Mouse (Mus musculus) liver, embryonic 11.5 days (tissue): ENCODE results near the gene Scaf8. TPM values are rescaled to one million over a fixed set of nuclear protein-coding genes. Genes with fewer than 3 reads are reported as not detected.
A peak's percentile ranks its signal among the peaks of the same experiment; 100 is the strongest.
"Not testable (repeated sequence)": the region's sequence is repeated elsewhere in the genome, so short reads cannot be mapped to it uniquely, and the experiment has no call there.

Experiments
- ATAC-seq: fragments of 200-750 bp; cut with Nextera tagmentation; replicated peaks from 2 replicates; pipeline ENCODE4 v1.8.0; 2017; ENCODE audit warnings: moderate number of reproducible peaks, mild to moderate bottlenecking, moderate TSS enrichment, moderate library complexity; ENCODE audit not compliant: low FRiP score
- DNase-seq: peaks from one replicate; pipeline ENCODE4 v3.0.0-alpha.2; 2017; ENCODE audit warnings: low spot score
- H3K27ac ChIP-seq: fragments of 300-500 bp; sonication (generic); 2 replicates; pipeline ENCODE4 v1.5.1; 2014; ENCODE audit warnings: mild to moderate bottlenecking, low read depth, low read length, control low read depth
- H3K27me3 ChIP-seq: fragments of 300-500 bp; sonication (generic); replicated peaks from 2 replicates; pipeline ENCODE4 v1.6.1; 2014; ENCODE audit warnings: low read length, mixed read lengths; ENCODE audit not compliant: control insufficient read depth, insufficient read depth
- H3K36me3 ChIP-seq: fragments of 300-500 bp; sonication (generic); 2 replicates; pipeline ENCODE4 v1.6.1; 2014; ENCODE audit warnings: mild to moderate bottlenecking, low read length, moderate library complexity, mixed read lengths; ENCODE audit not compliant: control insufficient read depth, insufficient read depth
- H3K4me1 ChIP-seq: fragments of 300-500 bp; sonication (generic); replicated peaks from 2 replicates; pipeline ENCODE4 v1.6.1; 2014; ENCODE audit warnings: low read length, mixed read lengths; ENCODE audit not compliant: control insufficient read depth, insufficient read depth
- H3K4me2 ChIP-seq: fragments of 300-500 bp; sonication (generic); 2 replicates; pipeline ENCODE4 v1.6.1; 2014; ENCODE audit warnings: mild to moderate bottlenecking, control low read depth, moderate library complexity
- H3K4me3 ChIP-seq: fragments of 300-500 bp; sonication (generic); 2 replicates; pipeline ENCODE4 v1.5.1; 2014; ENCODE audit warnings: low read depth, low read length, control low read depth
- H3K9ac ChIP-seq: fragments of 300-500 bp; sonication (generic); 2 replicates; pipeline ENCODE4 v1.6.1; 2014; ENCODE audit warnings: low read depth, low read length, control low read depth
- H3K9me3 ChIP-seq: fragments of 300-500 bp; sonication (generic); 2 replicates; pipeline ENCODE4 v1.6.1; 2016; ENCODE audit warnings: low read length, inconsistent platforms, mixed read lengths; ENCODE audit not compliant: control insufficient read depth
- WGBS: fragments of 180-500 bp; shearing (Covaris S2); extraction: QIAGEN DNeasy Blood & Tissue Kit; methylation state at CpG from one replicate; pipeline ENCODE4 v1.1.7; 2014; 5-methylcytosine and 5-hydroxymethylcytosine counted together
- polyA plus RNA-seq: library from polyadenylated mRNA; unstranded; fragments of >200 nt; fragmentation: Nextera tagmentation; extraction: Ambion mirVana; gene quantifications from 2 replicates; pipeline ENCODE4 v1.2.1, GENCODE M21; 2014

The Scaf8 gene
- polyA plus RNA-seq, 1 experiment from 2014 or later: 24.4 TPM

- not testable (repeated sequence) for H3K27ac ChIP-seq, H3K4me1 ChIP-seq, H3K9me3 ChIP-seq, H3K27me3 ChIP-seq, H3K36me3 ChIP-seq
- ATAC-seq (peak; percentile 0; the same call in 1 of the 2 replicates), DNase-seq (peak; percentile 57)
- peak overlapping the region; percentile 60 for H3K4me3 ChIP-seq
- peak overlapping the region; percentile 55 for H3K4me2 ChIP-seq
- 4% methylated on average over 25 of the region's 25 CpGs for WGBS
- 0 out of 2 replicates have a peak overlapping the region, but pooled peaks have one; percentile 20 for H3K9ac ChIP-seq
Measured at GRCm38 (mm10) chr17:3082756-3083749, 31.7 kb upstream of the Scaf8 start.

GRCm38 (mm10) chr17:3083886-3084550, 30.8 kb upstream of the Scaf8 start:
- peak; percentile 72 for ATAC-seq

GRCm38 (mm10) chr17:3084551-3084930, 30.2 kb upstream of the Scaf8 start:
- under 1% methylated on average over 30 of the region's 31 CpGs for WGBS
- Histone ChIP-seq H3K4me3 (peak overlapping the region; percentile 60), H3K4me1 (no peaks in the 10 kb centered on the region; the same call in 1 of the 2 replicates), H3K27me3 (no peaks in the 10 kb centered on the region), H3K9me3 (0 out of 2 replicates have a peak, but pooled peaks cover 2% of the 10 kb centered on the region), H3K4me2 (peak overlapping the region; percentile 76), H3K9ac (peak overlapping the region; percentile 63), H3K27ac (peak overlapping the region; percentile 91), H3K36me3 (no peaks in the 10 kb centered on the region)
- peak; percentile 26 for ATAC-seq
- DNase-seq: peak; percentile 74

More at GRCm38 (mm10) chr17:3083886-3084550, 30.8 kb upstream of the Scaf8 start:
- Histone ChIP-seq H3K9me3 (0 out of 2 replicates have a peak, but pooled peaks cover 2% of the 10 kb centered on the region), H3K36me3 (no peaks in the 10 kb centered on the region), H3K27me3 (no peaks in the 10 kb centered on the region), H3K4me2 (peak overlapping the region; percentile 76), H3K4me1 (no peaks in the 10 kb centered on the region; the same call in 1 of the 2 replicates), H3K9ac (peak overlapping the region; percentile 59), H3K4me3 (peak overlapping the region; percentile 60), H3K27ac (peak overlapping the region; percentile 91)
- WGBS: under 1% methylated on average over 39 of the region's 40 CpGs
- DNase-seq: peak; percentile 92

- no peak for ATAC-seq
Measured at GRCm38 (mm10) chr17:3085152-3085551, 29.6 kb upstream of the Scaf8 start.

DNA sequence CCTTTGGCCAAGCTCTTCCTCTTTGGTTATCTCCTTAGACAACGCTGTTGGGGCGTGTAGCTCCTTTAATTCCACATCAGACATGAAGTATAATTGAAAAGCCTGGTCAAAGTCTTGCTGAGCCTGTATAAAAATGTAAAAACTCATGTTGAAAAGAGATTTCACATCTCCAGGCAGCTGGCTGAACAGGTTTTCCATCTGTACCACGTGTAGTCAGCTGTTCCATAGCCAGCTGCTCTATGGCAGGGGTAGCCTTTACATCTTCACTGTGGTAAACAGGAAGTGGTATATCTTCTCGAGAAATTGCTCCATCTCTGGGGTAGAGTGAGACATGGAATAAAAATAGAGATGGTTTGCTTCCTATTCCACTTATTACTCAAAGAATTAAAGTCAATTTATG, 22.1 kb upstream of the Scaf8 start:
- no peak for DNase-seq
- Histone ChIP-seq H3K36me3 (no peaks in the 10 kb centered on the region), H3K27me3 (no peaks in the 10 kb centered on the region), H3K4me2 (no peak overlapping the region), H3K4me3 (no peak overlapping the region), H3K27ac (no peak overlapping the region), H3K4me1 (no peaks in the 10 kb centered on the region), H3K9me3 (no peaks in the 10 kb centered on the region), H3K9ac (no peak overlapping the region)
- 36% methylated on average over 4 of the region's 4 CpGs for WGBS
- ATAC-seq: no peak

More at GRCm38 (mm10) chr17:3085152-3085551, 29.6 kb upstream of the Scaf8 start:
- Histone ChIP-seq H3K4me3 (peak overlapping the region; percentile 60), H3K9me3 (0 out of 2 replicates have a peak, but pooled peaks cover 2% of the 10 kb centered on the region), H3K4me2 (peak overlapping the region; percentile 76), H3K36me3 (no peaks in the 10 kb centered on the region), H3K9ac (peak overlapping the region; percentile 63; the same call in 1 of the 2 replicates), H3K4me1 (no peaks in the 10 kb centered on the region; the same call in 1 of the 2 replicates), H3K27me3 (no peaks in the 10 kb centered on the region), H3K27ac (no peak overlapping the region)
- WGBS: 48% methylated on average over 3 of the region's 3 CpGs
- DNase-seq: no peak

DNA sequence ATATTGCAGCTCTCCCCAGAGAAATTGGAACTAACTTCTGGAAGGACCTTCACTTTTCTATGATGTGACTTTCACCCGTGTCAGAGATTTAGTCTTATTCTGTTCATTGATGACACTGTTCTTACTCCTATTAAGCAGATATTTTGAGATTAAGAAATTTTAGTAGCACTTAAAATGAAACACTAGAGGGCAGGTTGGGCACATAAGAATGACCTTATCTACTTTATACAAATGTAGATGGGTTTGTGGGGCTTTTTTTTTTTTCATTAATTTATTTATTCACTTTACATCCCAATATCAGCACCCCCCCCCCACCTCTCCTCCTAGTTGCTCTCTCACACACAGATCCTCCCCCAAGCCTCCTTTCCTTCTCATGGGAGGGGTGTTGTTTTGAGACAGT, 15.5 kb upstream of the Scaf8 start:
- H3K9me3 ChIP-seq, H3K4me3 ChIP-seq, ATAC-seq, H3K36me3 ChIP-seq, H3K4me2 ChIP-seq, H3K27me3 ChIP-seq, H3K9ac ChIP-seq, H3K4me1 ChIP-seq, DNase-seq, H3K27ac ChIP-seq: not testable (repeated sequence)
- WGBS: 78% methylated on average over 1 of the region's 1 CpGs

- DNase-seq (peak; percentile 75), ATAC-seq (peak; percentile 92)
- H3K4me2 ChIP-seq: peak overlapping the region; percentile 78
- no peak overlapping the region for H3K27ac ChIP-seq
- H3K27me3 ChIP-seq: no peaks in the 10 kb centered on the region
- peak overlapping the region; percentile 46 for H3K4me3 ChIP-seq
- H3K9ac ChIP-seq: peak overlapping the region; percentile 56
- H3K4me1 ChIP-seq: peaks cover 3% of the 10 kb centered on the region; the same call in 1 of the 2 replicates
- H3K9me3 ChIP-seq: no peaks in the 10 kb centered on the region
- H3K36me3 ChIP-seq: no peaks in the 10 kb centered on the region
- 3% methylated on average over 14 of the region's 14 CpGs for WGBS
Measured at GRCm38 (mm10) chr17:3102336-3103165, 12.2 kb upstream of the Scaf8 start.
